Mouse (Mus musculus): Measurements from ENCODE around the gene Adamts6. TPM values are rescaled to one million over a fixed set of nuclear protein-coding genes. Genes with fewer than 3 reads are reported as not detected.
A peak's percentile ranks its signal among the peaks of the same experiment; 100 is the strongest.

The Adamts6 gene
- polyA plus RNA-seq, 1 experiment from 2014 or later: 1.9 TPM

DNA sequence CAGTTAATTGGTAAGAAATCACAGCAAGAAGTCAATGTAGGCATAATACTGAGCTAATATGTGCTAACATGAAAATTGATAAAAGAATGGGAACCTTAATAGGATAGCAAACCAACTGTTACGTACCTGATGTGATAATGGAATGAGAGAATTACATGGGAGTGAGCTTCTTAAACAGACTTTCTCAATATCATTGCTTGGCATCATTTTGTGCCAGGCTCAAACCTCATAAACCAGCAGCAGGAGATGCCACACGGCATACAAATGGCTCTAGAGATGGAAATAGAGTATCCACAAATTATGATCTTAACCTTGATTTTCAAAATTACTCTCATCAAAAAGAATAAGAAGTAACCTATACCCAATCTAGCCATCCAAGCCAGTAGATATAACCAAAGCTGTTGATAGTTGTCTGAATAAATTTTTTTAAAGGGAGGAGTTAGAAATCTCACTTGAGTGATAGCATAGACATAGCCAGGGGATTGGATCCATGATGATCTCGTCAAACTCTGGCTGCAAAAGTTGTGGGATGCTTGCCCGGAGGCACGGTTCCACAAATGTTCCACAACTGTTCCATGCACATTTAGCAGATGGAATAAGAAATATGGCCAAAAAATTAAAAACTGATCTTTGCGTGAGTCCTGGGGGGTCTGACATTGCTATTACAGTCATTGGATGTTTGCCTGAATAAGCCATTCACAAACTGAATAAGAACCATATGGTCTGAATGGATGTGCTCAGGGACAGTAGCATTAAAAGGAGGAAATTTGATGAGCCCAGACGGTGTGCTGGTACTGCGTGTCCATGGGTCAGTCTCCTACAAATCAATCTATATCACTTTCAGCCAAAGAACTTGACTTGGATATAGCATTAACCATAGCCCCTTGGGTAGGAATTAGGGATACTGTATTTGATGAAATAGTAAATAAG lies 106.1 kb downstream of the Adamts6 start:
- Histone ChIP-seq H3K27ac (replicated peaks) (0 out of 2 replicates have a peak overlapping the region, but pooled peaks have one; percentile 15), H3K27me3 (no peaks in the 10 kb centered on the region), H3K4me1 (0 out of 2 replicates have a peak, but pooled peaks cover 4% of the 10 kb centered on the region), H3K9me3 (no peaks in the 10 kb centered on the region), H3K36me3 (no peaks in the 10 kb centered on the region), H3K4me3 (no peak overlapping the region), H3K4me2 (replicated peaks) (no peak overlapping the region), H3K9ac (replicated peaks) (no peak overlapping the region)
- peak; percentile 86 for ATAC-seq (replicated peaks)
- 67% methylated on average over 8 of the region's 8 CpGs for WGBS

DNA sequence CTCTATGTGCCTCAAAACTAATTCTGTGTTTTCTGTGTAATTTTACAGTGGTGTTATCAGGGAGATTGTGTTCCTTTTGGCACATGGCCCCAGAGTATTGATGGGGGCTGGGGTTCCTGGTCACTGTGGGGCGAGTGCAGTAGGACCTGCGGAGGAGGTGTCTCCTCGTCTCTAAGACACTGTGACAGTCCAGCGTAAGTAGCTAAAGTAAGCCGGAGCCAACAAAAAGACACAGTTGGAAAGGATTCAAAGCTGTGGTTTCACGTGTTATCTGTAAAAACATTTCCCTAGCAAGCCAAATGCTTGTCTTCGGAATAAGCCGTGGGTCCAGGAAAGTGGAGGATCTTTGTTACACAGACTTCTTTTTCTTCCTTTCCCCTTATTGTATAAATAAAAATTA lies 110.2 kb downstream of the Adamts6 start:
- H3K9me3 ChIP-seq: no peaks in the 10 kb centered on the region
- H3K27me3 ChIP-seq: no peaks in the 10 kb centered on the region
- H3K9ac ChIP-seq (replicated peaks): no peak overlapping the region
- H3K36me3 ChIP-seq: 0 out of 2 replicates have a peak, but pooled peaks cover 2% of the 10 kb centered on the region
- 40% methylated on average over 8 of the region's 8 CpGs for WGBS
- no peak for ATAC-seq (replicated peaks)
- no peak overlapping the region for H3K4me3 ChIP-seq
- no peak overlapping the region for H3K4me2 ChIP-seq (replicated peaks)
- H3K4me1 ChIP-seq: 0 out of 2 replicates have a peak, but pooled peaks cover 4% of the 10 kb centered on the region
- no peak overlapping the region for H3K27ac ChIP-seq (replicated peaks)

DNA sequence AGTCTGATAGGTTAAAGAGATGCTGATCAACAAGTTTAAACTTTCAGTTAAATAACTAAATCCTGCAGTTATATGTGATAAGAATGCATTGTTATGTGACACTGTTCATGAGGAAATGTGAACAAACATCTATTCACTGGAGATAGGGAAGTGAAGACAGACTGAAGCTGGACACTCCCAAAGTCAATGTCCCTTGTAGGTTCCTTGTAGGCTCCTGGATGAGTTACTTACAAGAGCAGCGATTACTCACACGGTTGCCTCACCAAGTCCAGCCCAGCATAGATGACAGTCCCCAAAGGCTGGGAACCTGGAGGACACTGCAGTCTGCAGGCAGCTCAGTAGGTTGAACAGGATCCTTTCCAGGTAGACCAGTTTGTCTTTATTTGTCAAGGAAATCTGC lies 145.1 kb downstream of the Adamts6 start:
- H3K9ac ChIP-seq (replicated peaks): no peak overlapping the region
- H3K27ac ChIP-seq (replicated peaks): no peak overlapping the region
- 94% methylated on average over 2 of the region's 2 CpGs for WGBS
- H3K4me3 ChIP-seq: no peak overlapping the region
- no peaks in the 10 kb centered on the region for H3K4me1 ChIP-seq
- ATAC-seq (replicated peaks): no peak
- no peaks in the 10 kb centered on the region for H3K27me3 ChIP-seq
- no peak overlapping the region for H3K4me2 ChIP-seq (replicated peaks)
- H3K9me3 ChIP-seq: no peaks in the 10 kb centered on the region
- no peaks in the 10 kb centered on the region for H3K36me3 ChIP-seq

DNA sequence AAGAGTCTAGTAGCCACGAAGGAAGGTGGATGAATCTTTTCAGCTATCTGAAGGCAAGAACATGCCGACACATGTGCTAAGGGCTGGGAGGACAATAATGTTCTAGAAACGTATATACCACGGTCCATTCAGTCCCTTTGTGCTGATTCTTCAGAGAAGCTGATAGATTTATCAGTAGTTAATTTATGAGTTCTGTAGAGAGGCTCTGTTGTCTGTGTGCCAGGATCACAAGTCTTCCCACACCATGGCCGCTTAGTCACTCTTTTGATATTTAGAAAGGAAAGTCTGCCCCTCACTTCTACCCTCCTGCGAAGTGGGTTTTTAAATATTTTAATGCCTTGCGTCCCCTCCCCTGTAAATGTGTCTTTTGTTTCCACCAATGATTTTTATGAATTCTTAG lies 154.9 kb downstream of the Adamts6 start:
- H3K9me3 ChIP-seq: no peaks in the 10 kb centered on the region
- 91% methylated on average over 7 of the region's 7 CpGs for WGBS
- 0 out of 2 replicates have a peak, but pooled peaks cover 1% of the 10 kb centered on the region for H3K36me3 ChIP-seq
- no peaks in the 10 kb centered on the region for H3K4me1 ChIP-seq
- ATAC-seq (replicated peaks): no peak
- no peak overlapping the region for H3K27ac ChIP-seq (replicated peaks)
- H3K4me3 ChIP-seq: no peak overlapping the region
- no peak overlapping the region for H3K9ac ChIP-seq (replicated peaks)
- H3K27me3 ChIP-seq: no peaks in the 10 kb centered on the region
- no peak overlapping the region for H3K4me2 ChIP-seq (replicated peaks)

DNA sequence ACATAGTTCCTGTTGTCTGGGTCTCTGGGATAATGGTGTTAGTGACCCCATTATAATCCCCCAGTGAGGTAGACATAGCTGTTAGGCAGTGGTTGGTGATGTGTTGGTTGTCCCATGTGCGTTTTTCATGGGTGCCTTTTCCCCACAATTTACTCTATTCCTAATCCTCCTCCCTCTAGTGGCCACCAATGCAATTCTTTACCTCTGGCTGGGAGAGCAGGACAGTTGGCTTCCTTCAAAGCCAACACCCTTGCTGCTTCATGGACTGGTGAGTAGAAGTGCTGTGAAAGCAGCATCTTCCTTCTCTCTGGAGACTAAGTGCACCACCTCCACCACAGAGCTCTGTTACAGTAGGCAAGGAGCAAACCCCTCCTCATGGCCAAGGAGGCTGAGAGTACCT lies 157.8 kb downstream of the Adamts6 start:
- H3K27ac ChIP-seq (replicated peaks): no peak overlapping the region
- H3K9me3 ChIP-seq: no peaks in the 10 kb centered on the region
- no peak overlapping the region for H3K4me2 ChIP-seq (replicated peaks)
- H3K27me3 ChIP-seq: no peaks in the 10 kb centered on the region
- H3K4me3 ChIP-seq: no peak overlapping the region
- H3K4me1 ChIP-seq: no peaks in the 10 kb centered on the region
- WGBS: 68% methylated on average over 1 of the region's 1 CpGs
- H3K36me3 ChIP-seq: 0 out of 2 replicates have a peak, but pooled peaks cover 3% of the 10 kb centered on the region
- no peak overlapping the region for H3K9ac ChIP-seq (replicated peaks)
- ATAC-seq (replicated peaks): no peak

DNA sequence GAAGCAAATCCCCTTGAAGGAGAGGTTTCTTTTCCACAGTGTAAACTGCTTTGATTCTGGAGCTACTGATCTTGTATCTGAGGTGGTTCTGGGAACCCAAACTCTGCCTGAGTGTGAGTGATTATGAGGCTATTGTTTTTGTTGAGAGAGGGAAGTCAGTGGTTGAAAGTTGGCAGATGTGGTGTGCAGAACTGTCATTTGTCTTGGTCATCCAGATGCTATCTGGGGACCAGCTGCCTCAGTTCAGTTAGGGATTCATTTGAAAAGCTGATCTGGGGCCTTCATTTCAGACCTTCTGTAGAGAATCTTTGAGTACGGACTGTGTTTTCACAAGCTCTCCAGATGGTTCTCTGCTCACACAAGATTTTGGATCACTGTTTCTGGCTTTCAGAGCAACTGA lies 159.3 kb downstream of the Adamts6 start:
- no peak overlapping the region for H3K27ac ChIP-seq (replicated peaks)
- H3K4me1 ChIP-seq: no peaks in the 10 kb centered on the region
- H3K4me3 ChIP-seq: no peak overlapping the region
- H3K27me3 ChIP-seq: no peaks in the 10 kb centered on the region
- H3K9me3 ChIP-seq: no peaks in the 10 kb centered on the region
- no peak overlapping the region for H3K4me2 ChIP-seq (replicated peaks)
- 0 out of 2 replicates have a peak, but pooled peaks cover 3% of the 10 kb centered on the region for H3K36me3 ChIP-seq
- no peak overlapping the region for H3K9ac ChIP-seq (replicated peaks)
- ATAC-seq (replicated peaks): no peak
- 90% methylated on average over 1 of the region's 1 CpGs for WGBS

DNA sequence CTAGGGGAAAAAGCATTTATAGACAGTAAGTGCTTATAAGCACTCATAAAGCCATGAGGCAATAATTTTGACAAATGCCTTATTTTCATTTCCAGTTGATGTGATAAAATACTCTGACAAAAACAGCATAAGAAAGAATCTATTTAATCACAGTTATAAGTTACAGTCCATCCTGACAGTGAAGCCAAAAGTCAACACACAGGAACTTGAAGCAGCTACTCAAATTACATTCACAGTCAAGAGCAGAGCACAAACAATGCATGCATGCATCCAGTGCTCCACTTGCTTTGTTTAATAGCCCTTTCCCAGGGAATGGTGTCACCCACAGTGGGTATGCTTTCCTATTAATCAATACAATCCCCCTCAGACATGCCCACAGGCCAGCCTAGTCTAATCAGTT lies 159.8 kb downstream of the Adamts6 start:
- Histone ChIP-seq H3K4me3 (no peak overlapping the region), H3K27ac (replicated peaks) (no peak overlapping the region), H3K4me1 (no peaks in the 10 kb centered on the region), H3K9ac (replicated peaks) (no peak overlapping the region), H3K36me3 (0 out of 2 replicates have a peak, but pooled peaks cover 3% of the 10 kb centered on the region), H3K4me2 (replicated peaks) (no peak overlapping the region), H3K9me3 (no peaks in the 10 kb centered on the region), H3K27me3 (no peaks in the 10 kb centered on the region)
- no peak for ATAC-seq (replicated peaks)

DNA sequence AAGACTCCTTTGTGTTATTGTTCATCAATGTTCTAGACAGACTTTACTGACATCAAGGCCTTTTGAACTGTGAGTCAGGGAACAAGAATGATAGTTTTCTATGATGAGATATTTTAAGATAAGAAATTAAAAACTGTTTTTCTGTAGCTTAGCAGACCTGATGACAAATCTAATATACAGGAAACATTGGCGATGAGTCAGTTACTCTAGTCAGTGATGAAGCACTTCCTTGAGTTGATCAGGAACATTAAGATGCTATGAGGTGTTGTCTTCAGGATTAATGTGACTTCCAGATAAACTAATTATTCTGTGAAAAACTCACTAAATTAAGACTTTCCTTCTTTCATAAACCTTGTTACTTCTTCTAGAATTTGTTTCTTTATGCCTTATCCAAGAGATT lies 160.7 kb downstream of the Adamts6 start:
- 0 out of 2 replicates have a peak, but pooled peaks cover 3% of the 10 kb centered on the region for H3K36me3 ChIP-seq
- H3K27ac ChIP-seq (replicated peaks): no peak overlapping the region
- no peak for ATAC-seq (replicated peaks)
- 98% methylated on average over 1 of the region's 1 CpGs for WGBS
- H3K4me3 ChIP-seq: no peak overlapping the region
- no peak overlapping the region for H3K9ac ChIP-seq (replicated peaks)
- no peak overlapping the region for H3K4me2 ChIP-seq (replicated peaks)
- H3K9me3 ChIP-seq: no peaks in the 10 kb centered on the region
- H3K4me1 ChIP-seq: peaks cover 4% of the 10 kb centered on the region; the same call in 1 of the 2 replicates
- no peaks in the 10 kb centered on the region for H3K27me3 ChIP-seq

DNA sequence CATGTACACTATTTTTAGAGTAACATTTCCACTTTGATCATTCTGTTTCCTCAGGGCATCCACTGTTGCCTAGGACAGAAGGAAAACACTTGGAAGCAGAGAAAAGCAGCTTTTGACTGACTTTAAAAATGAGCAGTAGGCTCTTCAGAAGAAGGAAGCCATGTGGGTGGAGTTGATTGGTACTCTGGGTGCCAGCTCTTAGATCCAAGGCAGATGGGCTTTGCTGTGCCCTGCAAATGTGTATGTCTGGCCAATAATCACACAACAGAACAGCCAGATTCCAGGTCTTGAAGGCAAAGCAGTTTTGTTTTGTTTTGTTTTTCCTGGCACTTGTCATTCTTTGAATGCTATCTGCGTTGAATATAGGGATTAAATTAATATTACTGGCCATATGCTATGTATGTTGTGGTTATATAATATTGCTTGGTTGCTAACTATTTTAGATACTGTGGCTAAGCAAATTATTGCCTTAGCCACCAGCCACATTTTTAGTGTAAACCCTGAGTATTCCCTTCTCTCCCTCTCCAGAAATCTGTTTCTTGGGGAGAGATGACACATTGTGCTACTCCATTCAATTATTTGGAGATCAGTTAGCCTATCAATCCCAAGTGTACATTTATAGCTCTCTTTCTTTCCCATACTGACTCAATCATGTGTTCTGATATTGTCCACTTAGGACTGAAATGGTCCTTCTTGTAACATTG lies 165.8 kb downstream of the Adamts6 start:
- Histone ChIP-seq H3K27me3 (no peaks in the 10 kb centered on the region), H3K9me3 (no peaks in the 10 kb centered on the region), H3K4me3 (no peak overlapping the region), H3K27ac (replicated peaks) (peak overlapping the region; percentile 44; the same call in 1 of the 2 replicates), H3K9ac (replicated peaks) (no peak overlapping the region), H3K36me3 (no peaks in the 10 kb centered on the region), H3K4me1 (peaks cover 4% of the 10 kb centered on the region; the same call in 1 of the 2 replicates), H3K4me2 (replicated peaks) (no peak overlapping the region)
- peak; percentile 95 for ATAC-seq (replicated peaks)
- 66% methylated on average over 1 of the region's 1 CpGs for WGBS

DNA sequence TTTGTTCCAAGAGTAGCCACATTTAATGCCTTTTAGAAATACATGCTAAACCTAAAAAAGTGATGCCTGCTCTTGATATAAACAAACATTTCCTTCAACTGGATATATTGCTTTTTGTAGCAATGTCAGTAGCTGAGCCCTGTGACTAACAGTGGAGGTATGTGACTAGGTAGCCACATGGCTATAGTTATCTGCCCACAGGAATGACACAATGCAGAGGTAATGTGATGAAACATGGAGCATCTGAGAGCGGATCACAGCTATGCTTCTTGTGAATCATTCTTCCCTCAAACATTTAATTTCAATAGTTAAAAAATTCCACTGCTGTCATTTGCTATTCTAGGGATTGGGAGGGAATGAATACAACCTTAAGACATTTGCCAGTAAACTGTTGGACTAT lies 172.7 kb downstream of the Adamts6 start:
- no peaks in the 10 kb centered on the region for H3K36me3 ChIP-seq
- H3K27ac ChIP-seq (replicated peaks): no peak overlapping the region
- H3K9me3 ChIP-seq: no peaks in the 10 kb centered on the region
- H3K9ac ChIP-seq (replicated peaks): no peak overlapping the region
- H3K4me3 ChIP-seq: no peak overlapping the region
- H3K4me1 ChIP-seq: no peaks in the 10 kb centered on the region
- H3K4me2 ChIP-seq (replicated peaks): no peak overlapping the region
- no peaks in the 10 kb centered on the region for H3K27me3 ChIP-seq
- ATAC-seq (replicated peaks): no peak
- 95% methylated on average over 1 of the region's 1 CpGs for WGBS

DNA sequence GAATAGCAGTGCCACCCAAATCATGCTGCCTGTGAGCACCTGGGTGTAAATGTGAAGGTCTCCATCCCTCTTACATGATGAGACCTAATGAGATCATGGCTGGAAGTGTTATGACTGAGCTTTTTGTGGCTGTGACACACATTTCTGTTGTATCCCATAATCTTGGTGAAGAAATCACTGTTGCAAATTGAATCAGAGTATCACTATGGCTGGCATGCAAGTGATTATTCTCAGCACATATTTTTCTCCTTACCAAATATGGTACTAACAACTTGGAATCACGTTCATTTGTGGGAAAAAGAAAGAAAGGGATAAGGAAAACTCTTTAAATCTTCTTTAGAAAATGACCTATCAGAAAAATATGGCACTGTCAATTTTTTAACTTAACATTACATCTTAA lies 180.4 kb downstream of the Adamts6 start:
- H3K4me2 ChIP-seq (replicated peaks): no peak overlapping the region
- H3K36me3 ChIP-seq: no peaks in the 10 kb centered on the region
- no peak overlapping the region for H3K9ac ChIP-seq (replicated peaks)
- no peaks in the 10 kb centered on the region for H3K27me3 ChIP-seq
- no peak overlapping the region for H3K27ac ChIP-seq (replicated peaks)
- no peaks in the 10 kb centered on the region for H3K9me3 ChIP-seq
- WGBS: 79% methylated on average over 1 of the region's 1 CpGs
- no peak for ATAC-seq (replicated peaks)
- no peak overlapping the region for H3K4me3 ChIP-seq
- no peaks in the 10 kb centered on the region for H3K4me1 ChIP-seq

DNA sequence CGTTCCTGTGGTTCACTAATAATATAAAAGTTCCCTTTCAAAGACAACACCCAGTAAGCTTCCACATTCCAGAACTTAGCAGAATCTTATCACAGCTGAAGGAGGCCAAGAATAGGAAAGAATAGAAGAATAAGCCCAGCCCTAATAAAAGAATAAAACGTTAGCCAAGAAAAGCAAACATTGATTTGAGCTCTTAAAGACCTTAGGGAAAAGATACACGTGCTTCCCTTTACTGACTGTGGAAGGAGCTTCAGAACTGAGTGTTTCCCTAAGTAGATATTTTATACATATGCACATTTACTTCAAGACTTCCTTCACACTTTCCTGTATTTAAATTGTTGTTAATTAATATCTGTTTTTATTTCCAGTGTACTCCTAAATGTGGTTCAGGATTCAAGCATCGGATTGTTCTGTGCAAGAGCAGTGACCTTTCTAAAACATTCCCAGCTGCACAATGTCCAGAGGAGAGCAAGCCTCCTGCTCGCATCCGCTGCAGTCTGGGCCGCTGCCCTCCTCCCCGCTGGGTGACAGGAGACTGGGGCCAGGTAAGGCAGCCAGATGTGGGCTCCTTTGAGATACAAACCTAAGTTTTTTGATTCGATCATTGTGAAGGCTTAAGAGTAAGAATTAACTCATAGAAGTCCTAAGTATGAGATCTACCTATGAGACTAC lies 188.8 kb downstream of the Adamts6 start:
- 85% methylated on average over 9 of the region's 9 CpGs for WGBS
- Histone ChIP-seq H3K4me3 (no peak overlapping the region), H3K27me3 (no peaks in the 10 kb centered on the region), H3K4me2 (replicated peaks) (no peak overlapping the region), H3K36me3 (no peaks in the 10 kb centered on the region), H3K27ac (replicated peaks) (no peak overlapping the region), H3K4me1 (no peaks in the 10 kb centered on the region), H3K9me3 (no peaks in the 10 kb centered on the region), H3K9ac (replicated peaks) (no peak overlapping the region)
- ATAC-seq (replicated peaks): no peak
